Mouse (Mus musculus): ENCODE measurements around the gene Gm826.

The Gm826 gene

DNA sequence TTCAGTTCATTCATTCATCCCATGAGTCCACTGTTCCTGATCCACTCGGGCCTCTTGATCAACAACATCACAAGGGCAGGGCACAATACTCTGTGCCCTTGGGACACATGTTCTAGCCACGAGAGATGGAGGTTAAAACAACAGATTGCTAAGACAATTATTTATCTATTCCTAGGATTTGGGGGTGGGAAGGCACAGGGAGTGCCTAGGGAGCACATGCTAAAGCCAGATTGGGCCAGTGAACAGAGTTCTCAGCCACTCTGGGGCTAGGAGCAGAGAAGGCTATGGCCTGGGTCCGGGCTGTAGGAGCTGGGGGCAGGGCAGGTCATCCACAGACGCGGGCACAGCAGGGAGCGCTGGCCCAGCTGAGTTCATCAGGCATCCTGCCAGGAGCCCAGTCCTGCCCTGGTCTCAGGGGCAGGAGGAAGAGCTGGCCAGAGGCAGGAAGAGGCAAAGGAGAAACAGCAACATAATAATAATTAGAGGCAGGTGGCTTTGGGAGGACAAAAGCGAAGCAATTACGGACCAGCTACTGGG lies 17.1 kb upstream of the Gm826 start:
- peak; percentile 74 for DNase-seq

DNA sequence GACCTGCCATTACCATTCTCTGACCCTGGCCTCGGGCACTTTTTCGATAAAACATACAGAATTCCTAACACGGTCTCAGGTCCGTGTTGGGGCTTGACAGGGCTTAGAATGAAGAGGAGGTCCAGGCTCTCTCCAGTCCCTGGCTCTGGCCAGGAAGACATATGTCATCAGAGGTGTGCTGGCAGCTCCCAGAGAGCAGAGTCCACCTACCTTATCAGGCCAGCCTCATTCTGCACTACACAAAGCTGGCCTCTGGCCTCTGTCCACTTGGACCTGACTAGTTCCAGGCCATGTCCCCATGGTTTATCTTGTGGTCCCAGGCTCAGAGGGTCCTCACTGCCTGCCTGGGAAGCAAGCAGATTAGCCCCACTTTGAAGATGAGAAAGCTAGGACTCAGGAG lies 15.6 kb upstream of the Gm826 start:
- DNase-seq = no peak

DNA sequence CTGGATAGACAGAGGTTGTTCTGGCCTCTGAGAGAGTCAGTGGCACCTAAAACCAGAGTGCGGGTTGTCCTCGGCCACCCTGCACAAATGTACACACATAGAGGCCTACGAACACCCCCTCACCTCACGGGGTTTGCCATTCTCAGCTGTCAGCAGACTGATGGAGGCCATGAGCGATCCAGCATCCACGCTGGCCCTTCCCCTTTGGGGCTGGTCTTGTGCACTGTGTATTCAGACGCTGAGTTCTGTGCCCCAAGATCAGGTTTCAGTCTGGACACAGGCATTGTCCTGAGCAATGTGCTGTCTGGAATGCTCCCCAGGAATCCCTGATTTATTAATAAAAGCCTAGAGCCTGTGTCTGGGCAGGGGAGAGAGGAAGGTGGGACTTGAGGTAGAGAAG lies 14.8 kb upstream of the Gm826 start:
- DNase-seq = no peak

DNA sequence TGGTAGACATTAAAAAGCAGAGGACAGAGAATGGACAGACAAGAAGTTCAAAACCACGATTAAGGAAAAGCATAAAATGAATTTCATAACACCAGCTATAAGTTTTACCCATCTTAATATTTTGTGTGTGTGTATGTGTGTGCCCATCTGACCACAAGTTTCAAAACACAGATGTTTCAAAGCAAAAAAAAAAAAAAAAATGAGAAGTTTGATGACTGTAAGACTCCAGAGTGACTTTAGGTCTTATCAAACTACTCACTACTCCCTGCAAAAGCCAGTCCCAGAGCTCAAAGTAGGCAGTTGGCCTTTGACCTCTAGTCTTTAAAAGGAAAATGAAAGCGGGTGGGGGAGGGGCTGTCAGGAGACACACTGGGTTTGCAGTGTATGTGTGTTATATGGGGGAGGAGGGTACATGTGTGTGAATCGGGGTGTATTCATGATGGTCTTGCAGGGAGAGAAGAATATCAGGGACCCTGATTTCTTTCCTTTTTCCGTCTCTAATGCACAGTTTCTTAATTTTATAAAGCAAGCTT lies 14.2 kb upstream of the Gm826 start:
- DNase-seq = no peak

DNA sequence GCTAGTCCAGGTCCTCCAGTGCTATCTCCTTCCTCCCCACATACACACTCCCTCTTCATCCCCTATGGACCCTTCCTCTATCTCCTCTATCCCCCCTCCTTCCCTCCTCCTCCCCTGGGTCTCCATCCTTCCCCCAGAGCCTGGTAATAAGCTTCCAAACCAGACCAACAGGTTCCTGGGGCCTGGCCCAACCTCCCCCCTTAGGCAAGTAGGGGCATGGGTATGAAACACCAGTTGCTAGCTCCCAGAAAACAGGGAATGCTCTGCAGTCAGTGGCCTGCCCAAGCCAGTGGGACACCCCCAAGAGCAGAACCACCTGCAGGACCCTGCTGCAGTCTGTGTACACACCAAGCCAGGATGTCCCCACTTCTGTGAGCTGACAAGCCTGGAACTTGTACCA lies 11.7 kb upstream of the Gm826 start:
- no peak for DNase-seq

DNA sequence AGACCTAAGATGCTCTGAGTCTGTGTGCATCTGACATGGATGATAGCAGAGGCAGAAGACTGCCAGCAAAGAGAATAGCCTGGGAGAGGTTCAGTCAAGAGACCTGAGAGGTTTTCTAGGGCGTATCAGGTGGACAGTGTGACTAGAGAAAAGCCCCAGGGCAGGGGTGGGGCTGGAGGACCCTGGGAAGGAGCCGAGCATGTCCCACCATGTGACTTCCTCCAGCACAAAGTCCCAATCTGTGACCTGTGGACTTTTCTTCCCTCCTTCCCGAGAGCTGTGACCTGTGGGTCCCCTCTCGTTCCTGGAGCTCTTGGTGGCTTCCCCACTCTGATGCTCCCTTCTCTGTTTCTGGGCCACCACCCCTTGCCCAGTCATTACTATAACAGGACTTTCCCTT lies 6.2 kb upstream of the Gm826 start:
- no peak for DNase-seq

DNA sequence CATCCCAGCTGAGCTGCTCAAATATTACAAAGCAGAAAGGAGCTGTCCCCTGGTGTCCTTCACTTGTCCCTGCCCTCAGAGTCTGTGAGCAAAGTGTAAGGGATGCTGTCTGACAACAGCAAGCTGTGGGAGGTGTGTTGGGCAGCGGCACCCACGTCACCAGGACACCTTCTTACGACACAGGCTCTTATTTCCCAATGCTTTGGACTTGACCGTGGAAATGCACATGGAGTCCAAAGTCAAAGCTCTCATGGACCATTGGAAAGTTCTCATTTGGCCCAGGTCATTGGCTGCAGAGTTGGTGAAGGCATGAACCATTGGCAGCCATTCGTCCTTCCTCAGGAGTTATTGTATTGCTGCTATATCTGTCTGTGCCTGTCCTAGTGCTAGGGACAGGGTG lies 5.6 kb upstream of the Gm826 start:
- DNase-seq = no peak

DNA sequence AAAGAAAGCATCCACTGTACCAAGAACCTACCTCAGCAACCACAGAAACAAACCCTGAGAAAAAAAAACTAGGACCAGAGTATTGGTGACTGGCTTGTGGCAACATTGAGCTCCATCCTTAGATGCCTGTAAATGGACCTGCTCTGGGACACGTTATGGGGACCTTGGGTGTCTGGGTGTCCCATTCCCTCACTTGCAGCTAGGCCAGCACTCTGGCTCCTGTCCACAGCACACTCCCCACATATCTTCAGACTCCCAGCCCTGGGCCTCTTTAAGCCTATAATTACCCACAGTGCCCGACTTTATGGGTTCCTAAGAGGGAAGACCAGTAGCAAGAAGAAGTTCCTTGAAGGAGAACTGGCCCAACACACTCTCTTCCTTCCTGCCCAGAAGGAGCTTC lies 2.1 kb upstream of the Gm826 start:
- no peak for DNase-seq

DNA sequence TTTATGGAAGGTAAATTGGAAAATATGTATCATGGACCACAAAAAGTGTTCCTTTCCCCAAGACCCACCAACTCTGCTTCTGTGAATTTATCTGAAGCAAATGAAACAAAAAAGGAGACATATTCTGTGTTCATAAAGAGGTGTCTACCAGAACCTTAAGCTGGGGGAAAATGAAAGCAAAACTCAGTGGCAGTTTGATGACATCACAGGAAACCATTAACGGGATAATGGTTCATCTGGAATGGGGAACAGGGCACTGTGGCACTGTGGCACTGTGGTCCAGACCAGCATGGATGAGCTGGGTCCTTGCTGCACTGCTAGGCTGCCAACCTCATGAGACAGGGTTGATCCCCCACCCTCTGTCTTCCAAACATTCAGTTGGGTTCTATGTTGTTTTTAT lies 1.1 kb upstream of the Gm826 start:
- DNase-seq = no peak

DNA sequence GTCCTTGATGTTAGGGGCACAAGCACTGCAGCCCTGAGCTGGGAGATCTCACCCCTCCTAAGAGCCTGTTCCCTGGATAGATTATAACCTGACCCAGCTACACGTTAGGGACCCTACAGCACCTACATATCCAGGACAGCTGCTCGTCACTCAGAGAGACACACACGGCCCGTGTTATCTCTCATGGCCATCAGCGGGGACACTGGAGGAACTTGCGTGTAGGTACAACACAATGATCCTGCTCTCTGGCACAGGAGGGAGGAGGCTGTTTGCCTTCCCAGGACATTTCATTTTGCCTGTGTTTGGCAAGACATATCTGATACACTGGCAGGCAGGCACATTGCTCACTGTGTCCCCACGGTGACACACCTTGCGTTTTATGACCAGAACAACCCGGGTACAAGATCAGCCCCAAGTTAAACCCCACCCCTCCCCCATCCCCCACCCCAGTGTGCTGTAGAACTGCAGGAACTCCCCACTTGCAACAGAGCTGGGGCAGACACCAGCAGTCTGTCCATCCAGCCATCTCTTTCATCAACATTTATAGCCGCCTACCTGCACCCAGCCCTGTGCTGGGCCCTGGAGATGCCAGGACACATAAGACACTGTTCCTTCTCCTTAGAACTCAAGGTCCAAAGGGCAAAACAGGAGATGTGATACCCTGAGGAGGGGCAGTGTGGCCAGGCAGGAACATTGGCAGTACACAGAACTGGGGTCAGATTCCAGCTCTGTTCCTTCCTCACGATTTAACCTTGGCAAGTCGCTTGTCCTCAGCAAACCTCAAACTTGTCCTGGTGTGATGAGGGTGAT lies 1.2 kb downstream of the Gm826 start:
- DNase-seq = no peak

DNA sequence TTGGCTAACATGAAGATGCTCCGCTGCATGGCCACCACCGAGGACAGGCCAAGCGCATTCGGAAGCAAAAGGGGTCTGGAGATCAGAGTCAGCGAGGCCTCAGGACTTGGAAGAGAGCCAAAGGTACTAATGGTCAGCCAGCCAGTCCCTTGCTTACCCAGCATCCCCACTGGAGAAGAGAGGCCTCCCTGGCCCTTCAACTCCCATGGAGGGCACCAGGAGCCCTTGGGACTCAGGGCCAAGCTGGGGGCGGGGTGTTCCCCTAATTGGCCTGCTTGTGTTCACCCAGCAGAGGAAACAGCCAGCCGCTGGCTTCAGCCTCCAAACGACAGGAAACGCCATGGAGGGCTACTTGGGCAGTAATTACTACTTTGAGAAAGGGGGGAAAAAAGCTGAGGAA lies 5.1 kb downstream of the Gm826 start:
- no peak for DNase-seq

DNA sequence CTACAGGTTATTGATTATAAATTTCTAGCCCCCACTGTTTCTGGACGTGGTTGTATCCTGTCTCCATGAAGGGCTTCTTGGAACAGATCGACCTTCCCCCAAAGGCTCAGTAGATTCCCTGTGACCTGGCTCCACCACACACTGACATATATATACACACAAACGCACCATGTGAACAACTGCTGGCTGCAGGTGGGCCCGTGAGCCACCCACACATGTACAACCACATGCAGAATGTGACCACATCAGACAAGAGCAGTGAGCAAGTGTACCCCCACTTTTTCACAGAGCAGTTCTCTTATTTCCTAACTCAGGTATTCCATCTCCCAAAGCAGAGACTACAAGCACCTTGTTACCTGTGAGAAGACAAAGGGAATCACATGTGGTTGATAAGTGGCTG lies 6.2 kb downstream of the Gm826 start:
- no peak for DNase-seq

DNA sequence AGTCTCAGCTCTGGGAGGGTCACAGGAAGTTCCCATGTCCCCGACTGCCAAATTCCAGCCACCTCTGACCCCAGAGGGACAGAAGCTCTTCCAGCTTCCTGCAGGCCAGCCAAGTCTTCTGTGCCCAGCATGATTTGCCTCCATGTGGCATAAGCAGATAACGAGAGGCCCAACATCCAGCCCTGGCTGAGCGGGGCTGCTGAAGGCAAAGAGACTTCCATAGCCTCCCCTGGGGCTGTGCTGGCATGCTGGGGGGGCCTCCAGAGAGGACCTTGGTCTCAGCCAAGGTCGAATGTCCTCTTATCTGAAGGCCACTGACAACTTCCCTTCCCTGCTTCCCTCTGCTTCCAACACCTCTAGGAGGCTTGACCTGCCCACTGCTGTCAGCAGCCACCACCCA lies 6.8 kb downstream of the Gm826 start:
- peak; percentile 50 for DNase-seq

DNA sequence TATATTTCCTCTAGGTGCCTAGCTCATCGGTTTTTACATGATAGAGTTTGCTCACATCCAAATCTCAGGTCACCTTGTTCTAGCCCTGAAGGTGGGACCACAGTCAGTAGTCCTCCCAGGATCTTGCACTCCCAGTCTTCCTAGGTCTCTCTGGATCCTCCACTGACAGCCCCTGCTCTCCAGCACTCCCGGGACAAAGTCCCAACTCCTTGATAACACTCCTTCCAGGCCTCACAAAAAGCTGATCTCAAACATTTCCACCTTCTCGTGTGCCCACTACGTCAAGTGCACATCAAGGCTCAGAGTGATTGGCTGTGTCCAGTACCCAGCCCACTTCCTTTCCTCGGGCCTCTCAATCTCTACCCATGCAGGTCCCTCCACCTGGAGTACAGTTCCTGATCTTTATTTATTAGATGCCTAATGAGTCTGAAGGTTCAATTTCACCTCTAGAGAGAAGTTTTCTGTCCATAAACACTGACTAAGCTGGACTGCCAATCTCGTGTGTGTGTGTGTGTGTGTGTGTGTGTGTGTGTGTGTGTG lies 8.8 kb downstream of the Gm826 start:
- no peak for DNase-seq

DNA sequence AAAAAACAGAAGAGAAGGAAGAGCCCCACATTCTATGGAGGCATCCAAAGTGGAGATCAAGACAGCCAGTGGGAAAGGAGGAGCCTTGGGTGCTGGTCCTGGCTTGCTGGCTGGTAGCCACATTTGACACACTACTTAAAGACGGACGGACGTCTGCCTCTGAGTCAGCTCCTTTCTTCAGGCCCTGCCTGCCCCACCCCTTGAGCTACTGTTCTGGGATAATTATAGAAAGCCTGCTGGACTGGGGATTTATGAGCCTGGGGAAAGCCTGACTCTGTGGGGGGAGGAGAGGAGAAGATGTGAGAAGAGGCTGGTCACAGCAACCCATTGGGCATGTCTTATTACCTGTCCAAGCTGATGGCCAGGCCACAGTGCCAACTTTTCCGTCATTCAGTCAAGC lies 12.1 kb downstream of the Gm826 start:
- no peak for DNase-seq

DNA sequence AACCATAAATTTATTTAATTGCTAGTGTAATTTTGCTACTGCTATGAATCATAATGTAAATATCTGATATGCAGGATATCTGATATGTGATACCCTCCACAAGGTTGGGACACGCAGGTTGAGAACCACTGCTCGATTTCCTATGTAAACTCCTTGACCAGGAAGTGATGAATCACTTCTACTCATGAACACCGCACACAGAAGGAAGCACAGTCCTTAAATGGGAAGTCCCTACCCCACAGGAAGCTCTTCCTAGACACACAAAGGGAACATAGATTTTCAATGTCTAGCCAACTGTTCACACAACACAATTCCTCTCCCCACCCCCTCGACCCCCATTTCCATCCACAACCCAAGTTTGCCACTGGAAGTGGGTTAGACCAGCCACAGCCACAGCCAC lies 15.7 kb downstream of the Gm826 start:
- no peak for DNase-seq

DNA sequence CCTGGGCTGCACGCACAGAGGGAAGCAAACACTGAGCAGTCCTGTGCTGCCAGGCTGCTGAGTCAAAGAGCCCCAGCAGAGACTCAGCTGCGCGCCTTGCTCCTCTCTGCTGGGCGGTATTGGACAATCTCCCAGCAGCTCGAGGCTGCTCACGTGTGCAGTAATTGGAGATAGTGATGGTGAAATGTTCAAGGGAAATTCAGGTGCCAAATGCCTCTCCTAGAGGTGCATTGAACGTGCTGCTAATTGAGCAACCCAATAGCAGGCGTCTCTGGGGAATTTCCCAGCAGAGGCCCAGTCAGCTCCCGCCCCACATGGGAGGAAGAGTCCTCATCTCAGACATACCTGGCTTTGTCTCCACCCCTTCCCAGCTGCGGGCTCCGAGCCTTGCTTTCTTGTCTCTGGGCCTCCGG lies 20.4 kb downstream of the Gm826 start:
- DNase-seq = no peak

DNA sequence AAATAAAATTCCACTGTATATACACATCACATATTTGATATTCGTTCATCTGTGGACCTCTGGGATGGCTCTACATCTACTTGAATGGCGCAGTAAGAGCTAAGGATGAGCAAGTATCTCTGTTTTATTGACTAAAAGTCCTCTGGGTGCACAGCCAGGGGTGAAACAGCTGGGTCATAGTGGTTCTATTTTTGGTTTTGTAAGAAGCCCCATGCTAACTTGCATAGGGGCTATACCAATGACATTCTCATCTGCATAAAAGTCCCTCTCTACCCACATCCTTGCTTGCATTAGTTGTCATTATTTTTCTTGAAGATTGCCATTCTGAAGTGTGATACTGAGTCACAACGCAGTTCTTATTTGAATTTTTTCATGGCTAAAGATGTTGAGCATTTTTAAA lies 28.9 kb downstream of the Gm826 start:
- DNase-seq = no peak

DNA sequence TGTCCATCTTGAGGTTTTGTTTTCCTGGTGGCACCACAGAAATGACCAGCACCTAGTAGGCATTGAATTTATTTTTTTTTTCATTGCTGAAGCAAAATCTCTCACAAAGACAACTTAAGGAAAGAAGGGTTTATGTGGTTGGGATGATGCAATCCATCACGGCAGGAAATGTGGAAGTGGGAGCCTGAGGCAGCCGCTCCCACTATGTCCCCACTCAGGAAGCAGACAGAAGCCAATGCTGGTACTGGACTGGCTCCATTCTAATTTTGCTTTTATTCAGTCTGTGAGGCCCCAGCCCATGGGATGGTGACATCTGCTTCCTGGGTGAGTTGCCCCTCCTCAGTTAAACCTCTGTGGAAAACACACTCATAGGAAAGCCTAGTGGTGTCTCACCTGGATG lies 30.0 kb downstream of the Gm826 start:
- DNase-seq = no peak

DNA sequence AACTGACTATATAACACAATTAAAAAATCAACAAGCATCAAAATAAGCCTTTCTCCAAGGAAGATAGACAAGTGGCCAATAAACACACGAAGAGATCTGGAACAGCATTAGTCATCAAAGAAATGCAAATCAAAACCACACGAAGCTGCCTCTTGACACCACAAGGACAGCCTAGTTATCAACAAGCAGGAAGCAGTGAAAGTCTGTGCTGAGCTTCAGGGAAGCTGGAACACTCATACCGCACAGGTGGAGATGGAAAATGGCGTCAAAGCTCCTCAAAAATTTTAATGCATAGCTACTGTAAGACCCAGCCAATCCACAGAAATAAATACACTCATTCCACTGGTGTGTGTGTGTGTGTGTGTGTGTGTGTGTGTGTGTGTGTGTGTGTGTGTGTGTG lies 31.9 kb downstream of the Gm826 start:
- DNase-seq = no peak

DNA sequence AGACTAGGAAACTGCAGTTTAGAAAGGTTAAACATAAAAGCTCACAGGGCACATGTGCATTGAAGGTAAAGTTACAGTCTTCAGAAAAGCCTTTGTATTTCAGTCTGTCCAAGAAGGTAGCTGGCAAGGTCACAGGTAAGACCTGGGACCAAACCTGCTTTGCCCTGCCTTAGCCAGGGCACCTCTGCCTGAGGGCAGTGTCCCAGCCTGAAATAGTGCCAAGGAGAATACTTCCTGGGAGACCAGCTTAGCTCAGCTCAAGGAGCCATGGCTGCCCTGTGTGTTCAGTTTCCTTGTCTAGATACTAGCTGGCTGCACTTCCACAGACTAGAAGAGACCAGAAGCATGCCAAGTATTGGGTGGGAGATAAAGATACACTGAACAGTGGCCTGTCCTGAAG lies 35.4 kb downstream of the Gm826 start:
- peak; percentile 27 for DNase-seq

DNA sequence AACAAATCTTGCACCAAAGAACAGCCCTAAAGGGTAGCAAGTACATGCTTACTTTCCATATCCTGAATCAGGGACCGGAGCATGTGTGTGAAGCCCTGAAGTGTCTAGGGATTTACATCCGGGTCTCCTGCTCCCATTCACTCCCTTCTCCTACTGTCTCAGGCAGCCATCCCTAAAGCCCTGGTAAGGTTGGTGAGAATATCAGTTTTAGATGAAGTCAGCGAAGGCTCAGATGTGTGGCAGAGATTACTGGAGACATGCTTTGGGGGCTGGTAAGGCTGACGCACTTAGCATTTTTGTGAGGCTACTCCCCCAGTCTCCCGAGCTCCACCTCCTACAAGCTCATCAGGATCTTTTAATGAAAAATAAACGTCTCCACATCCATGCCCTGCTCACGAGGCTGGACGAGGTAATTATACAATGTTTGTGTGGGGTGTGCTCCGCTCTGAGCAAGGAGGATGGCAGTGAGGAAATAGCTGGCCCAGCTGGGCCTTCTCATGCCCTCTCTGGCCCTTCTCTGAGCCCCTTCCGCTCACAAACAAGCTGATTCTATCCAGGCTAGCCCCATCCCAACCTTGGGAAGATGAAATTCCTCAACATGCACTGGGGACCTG lies 45.3 kb downstream of the Gm826 start:
- DNase-seq = no peak

DNA sequence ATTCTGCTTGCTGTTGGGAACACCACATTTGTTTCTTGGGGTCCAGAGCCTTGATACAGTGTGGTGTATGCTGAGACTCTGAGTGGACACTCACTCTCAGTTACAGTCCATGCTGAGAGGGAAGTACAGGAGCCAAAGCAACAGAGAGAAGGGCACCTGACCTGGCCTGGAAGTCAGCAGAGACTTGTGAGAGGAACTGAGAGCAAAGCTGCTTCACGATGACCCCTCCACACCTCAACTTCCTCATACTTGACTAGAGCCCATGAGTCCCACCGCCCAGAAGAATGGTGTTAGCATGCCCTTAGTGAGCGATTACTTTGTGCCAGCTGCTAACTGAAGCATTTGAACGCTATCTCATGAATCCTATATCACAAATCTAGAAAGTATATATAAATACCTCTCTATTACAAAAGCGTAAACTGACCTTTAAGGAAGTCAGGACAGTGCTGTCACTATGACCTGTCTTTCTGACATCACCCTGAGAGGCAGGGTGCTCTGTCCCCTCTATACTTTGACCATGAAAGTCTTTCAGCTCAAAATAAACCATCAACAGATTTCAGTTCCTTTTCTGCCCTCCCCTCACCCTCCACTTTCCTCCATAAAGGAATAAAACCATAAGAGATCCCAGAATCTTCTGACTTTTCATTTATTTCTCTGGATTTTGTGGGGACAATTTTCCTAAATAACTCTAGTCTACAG lies 57.9 kb downstream of the Gm826 start:
- no peak for DNase-seq

All from kidney, adult 18-20 months (tissue).